Mouse (Mus musculus): ENCODE measurements at regions not wholly inside any gene's neighbourhood (a gene's known extent, or its start where the extent isn't known, plus 50 kb on each side); places are given as distances from the start of the nearest gene placed in this dataset.

DNA sequence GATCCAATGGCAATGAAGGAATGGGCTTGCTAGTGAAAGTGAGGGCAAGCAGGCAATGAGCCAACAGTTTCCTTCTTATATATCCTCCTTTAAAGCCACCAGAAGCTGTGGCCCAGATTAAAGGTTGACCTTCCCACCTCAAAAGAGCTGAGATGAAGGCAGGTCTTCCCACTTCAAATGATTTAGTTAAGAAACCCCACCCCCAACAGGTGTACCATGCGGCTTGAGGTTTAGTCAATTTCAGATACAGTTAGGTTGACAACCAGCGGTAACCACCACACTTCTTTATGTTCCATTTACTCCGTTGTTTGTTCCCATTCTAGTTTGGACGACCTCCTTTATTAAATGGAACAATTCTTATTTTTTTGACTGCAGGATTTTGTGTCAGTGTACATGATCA is 317.8 kb upstream of the Ptger4 start:
- Histone ChIP-seq H3K27ac (no peak overlapping the region), H3K27me3 (no peaks in the 10 kb centered on the region), H3K9ac (no peak overlapping the region), H3K9me3 (no peaks in the 10 kb centered on the region), H3K4me2 (replicated peaks) (no peak overlapping the region), H3K4me1 (no peaks in the 10 kb centered on the region), H3K36me3 (no peaks in the 10 kb centered on the region), H3K4me3 (no peak overlapping the region)
- WGBS = 88% methylated on average over 4 of the region's 4 CpGs
- ATAC-seq (ENCODE audit: insufficient number of reproducible peaks, insufficient read depth, low FRiP score, low TSS enrichment) = no peak

DNA sequence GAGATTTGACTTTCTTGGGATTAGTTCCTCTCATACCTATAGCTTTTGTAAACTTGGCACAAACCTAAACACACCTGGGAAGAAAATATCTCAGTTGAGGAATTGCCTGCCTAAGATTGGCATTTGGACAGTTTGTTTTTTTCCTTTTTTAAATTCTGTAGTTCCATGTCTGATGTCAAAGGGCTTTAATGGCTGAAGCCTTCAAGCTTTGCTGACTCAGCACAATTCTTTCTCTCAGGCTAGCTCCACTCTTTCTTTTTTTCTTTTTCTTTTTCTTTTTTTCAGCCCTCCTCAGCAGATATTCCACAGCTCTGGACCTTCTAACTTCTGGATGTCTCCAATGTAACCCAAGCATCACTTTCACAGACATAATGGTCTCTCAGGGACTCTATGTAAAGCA is 330.4 kb upstream of the Ptger4 start:
- Histone ChIP-seq H3K4me2 (replicated peaks) (no peak overlapping the region), H3K4me1 (no peaks in the 10 kb centered on the region), H3K9ac (no peak overlapping the region), H3K36me3 (no peaks in the 10 kb centered on the region), H3K27ac (no peak overlapping the region), H3K9me3 (no peaks in the 10 kb centered on the region), H3K27me3 (no peaks in the 10 kb centered on the region), H3K4me3 (no peak overlapping the region)
- no peak for ATAC-seq (ENCODE audit: insufficient number of reproducible peaks, insufficient read depth, low FRiP score, low TSS enrichment)

DNA sequence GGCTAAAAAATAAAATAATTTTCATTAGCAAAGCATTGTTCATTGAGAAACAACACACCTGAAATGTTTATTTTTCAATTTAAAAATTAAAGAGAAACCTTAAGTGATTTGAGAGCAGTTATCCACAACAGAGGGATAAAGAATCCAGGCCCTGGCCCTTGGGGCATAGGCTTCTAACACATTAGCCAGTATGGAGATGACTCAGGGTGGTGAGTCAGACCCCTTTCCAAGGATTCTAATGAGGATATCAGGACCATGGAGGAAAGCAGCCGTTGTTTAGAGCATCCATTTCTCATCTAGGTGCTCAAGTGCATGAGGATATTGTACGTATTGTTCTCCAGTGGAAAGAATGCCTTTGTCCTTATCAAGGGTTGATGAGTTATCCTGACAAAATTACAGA is 335.6 kb upstream of the Ptger4 start:
- no peak overlapping the region for H3K4me3 ChIP-seq
- H3K4me2 ChIP-seq (replicated peaks) = no peak overlapping the region
- no peak overlapping the region for H3K27ac ChIP-seq
- no peaks in the 10 kb centered on the region for H3K27me3 ChIP-seq
- WGBS = 92% methylated on average over 2 of the region's 2 CpGs
- no peak for ATAC-seq (ENCODE audit: insufficient number of reproducible peaks, insufficient read depth, low FRiP score, low TSS enrichment)
- no peaks in the 10 kb centered on the region for H3K36me3 ChIP-seq
- H3K9me3 ChIP-seq = no peaks in the 10 kb centered on the region
- H3K4me1 ChIP-seq = no peaks in the 10 kb centered on the region
- H3K9ac ChIP-seq = no peak overlapping the region

DNA sequence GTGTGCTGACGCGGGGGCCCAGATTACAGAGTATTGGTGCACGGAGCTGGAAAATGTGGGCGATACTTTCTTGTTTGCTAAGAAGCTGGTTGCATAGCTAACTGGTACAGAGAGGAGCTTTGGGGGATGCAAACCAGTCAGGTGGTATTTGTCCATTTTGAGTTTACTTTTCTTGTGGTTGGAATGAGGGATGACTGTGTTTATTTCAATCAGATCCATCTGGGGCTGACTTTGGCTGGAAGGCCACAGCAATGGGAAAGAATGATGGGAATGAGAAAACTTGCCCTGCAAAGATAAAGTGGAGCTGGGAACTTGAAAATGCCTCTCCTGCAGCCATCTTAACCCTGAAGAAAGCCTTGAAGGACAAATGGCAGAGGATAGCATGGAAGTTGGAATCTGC is 336.4 kb upstream of the Ptger4 start:
- H3K4me2 ChIP-seq (replicated peaks) = no peak overlapping the region
- no peaks in the 10 kb centered on the region for H3K36me3 ChIP-seq
- no peak overlapping the region for H3K9ac ChIP-seq
- H3K4me1 ChIP-seq = no peaks in the 10 kb centered on the region
- no peak for ATAC-seq (ENCODE audit: insufficient number of reproducible peaks, insufficient read depth, low FRiP score, low TSS enrichment)
- 90% methylated on average over 4 of the region's 4 CpGs for whole genome bisulfite sequencing
- no peaks in the 10 kb centered on the region for H3K27me3 ChIP-seq
- no peak overlapping the region for H3K27ac ChIP-seq
- H3K4me3 ChIP-seq = no peak overlapping the region
- no peaks in the 10 kb centered on the region for H3K9me3 ChIP-seq

DNA sequence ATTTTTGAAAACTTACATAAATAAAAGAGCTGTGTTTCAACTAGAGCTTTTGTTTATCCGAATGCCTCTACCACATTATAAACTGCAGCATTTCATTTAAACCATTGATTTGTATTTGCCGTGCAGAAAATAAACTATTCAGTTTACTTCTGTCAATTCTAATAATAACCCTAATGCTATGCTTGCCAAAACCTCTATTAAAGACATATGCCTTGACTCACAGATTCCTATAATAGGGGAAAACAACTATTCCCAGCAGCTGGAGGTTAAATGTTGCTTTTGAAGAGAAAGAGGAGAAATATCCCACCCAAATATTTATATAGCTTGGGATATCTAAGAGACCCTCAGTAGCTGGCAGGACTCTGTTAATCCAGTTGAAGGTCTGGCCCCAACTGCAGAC is 340.4 kb upstream of the Ptger4 start:
- Histone ChIP-seq H3K36me3 (no peaks in the 10 kb centered on the region), H3K4me2 (replicated peaks) (no peak overlapping the region), H3K4me3 (no peak overlapping the region), H3K9me3 (no peaks in the 10 kb centered on the region), H3K27me3 (no peaks in the 10 kb centered on the region), H3K4me1 (no peaks in the 10 kb centered on the region), H3K27ac (no peak overlapping the region), H3K9ac (no peak overlapping the region)
- 68% methylated on average over 2 of the region's 2 CpGs for WGBS
- no peak for ATAC-seq (ENCODE audit: insufficient number of reproducible peaks, insufficient read depth, low FRiP score, low TSS enrichment)

DNA sequence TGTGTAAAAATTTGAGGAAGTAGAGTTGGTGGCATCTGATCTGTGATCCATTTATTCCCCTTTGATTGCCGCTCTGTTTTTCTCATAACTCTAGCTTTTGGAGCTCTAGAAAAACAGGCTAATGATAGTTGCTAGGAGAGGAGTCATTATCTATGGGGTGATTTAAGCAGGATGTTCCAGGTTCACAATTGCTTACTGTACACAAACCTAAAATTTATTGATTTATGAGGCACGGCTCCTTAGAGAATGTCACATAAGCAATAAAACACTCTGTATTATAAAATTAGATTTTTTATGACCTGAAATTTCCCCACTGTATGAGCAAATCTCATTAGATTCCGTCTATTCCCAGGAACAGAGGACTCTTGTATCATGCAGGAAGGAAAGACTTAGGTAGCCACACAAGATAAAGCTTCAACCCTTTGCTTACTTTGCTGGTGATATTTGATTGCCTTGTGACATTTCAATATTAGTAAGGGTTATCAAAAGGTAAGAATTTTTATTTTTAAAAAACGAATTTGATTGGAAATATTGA is 360.8 kb upstream of the Ptger4 start:
- H3K4me3 ChIP-seq = no peak overlapping the region
- 73% methylated on average over 4 of the region's 4 CpGs for WGBS
- H3K36me3 ChIP-seq = no peaks in the 10 kb centered on the region
- ATAC-seq (ENCODE audit: insufficient number of reproducible peaks, insufficient read depth, low FRiP score, low TSS enrichment) = no peak
- no peak overlapping the region for H3K27ac ChIP-seq
- H3K4me1 ChIP-seq = no peaks in the 10 kb centered on the region
- no peak overlapping the region for H3K9ac ChIP-seq
- H3K27me3 ChIP-seq = no peaks in the 10 kb centered on the region
- no peaks in the 10 kb centered on the region for H3K9me3 ChIP-seq
- H3K4me2 ChIP-seq (replicated peaks) = no peak overlapping the region

DNA sequence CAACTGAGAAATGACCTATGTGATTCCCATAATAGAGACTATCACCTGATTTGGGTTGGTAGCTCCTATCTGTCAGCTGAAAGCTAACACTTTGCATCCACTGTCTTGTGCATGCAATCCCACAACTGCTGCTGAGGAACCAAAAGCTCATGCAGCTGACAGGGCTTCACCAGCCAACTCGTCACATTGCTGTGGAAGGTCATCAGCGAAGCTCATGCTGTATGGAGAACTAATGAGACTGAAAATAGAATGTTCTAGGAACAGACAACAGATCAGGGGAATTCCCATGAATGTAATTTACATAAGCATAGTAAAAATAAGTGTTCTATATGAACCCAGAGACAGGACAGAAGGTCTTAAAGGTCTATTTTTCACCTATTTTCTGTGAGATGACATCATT is 363.5 kb upstream of the Ptger4 start:
- Histone ChIP-seq H3K36me3 (no peaks in the 10 kb centered on the region), H3K4me2 (replicated peaks) (no peak overlapping the region), H3K9me3 (no peaks in the 10 kb centered on the region), H3K27me3 (no peaks in the 10 kb centered on the region), H3K4me1 (no peaks in the 10 kb centered on the region), H3K4me3 (no peak overlapping the region), H3K9ac (no peak overlapping the region), H3K27ac (no peak overlapping the region)
- ATAC-seq (ENCODE audit: insufficient number of reproducible peaks, insufficient read depth, low FRiP score, low TSS enrichment) = no peak
- 82% methylated on average over 2 of the region's 2 CpGs for WGBS

DNA sequence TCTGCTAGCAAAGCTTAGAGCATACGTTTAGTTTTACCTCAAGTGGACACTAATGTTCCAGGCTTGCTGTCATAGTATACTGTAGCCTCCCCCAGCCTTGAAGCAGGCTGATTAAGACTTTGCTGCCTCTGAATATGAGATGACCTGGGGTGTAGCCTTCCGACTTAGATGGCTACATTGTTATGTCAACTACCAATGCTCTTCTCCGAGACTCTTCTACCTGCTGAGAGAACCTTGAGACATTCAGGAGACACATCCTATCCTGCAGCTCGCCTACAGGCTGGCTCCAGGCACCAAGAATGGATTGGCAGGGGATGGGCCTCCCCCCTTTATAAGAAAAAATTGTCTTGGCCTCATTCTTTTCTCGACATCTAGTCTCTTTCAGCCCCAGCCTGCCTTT is 379.0 kb upstream of the Ptger4 start:
- no peak overlapping the region for H3K4me2 ChIP-seq (replicated peaks)
- no peak for ATAC-seq (ENCODE audit: insufficient number of reproducible peaks, insufficient read depth, low FRiP score, low TSS enrichment)
- H3K4me1 ChIP-seq = no peaks in the 10 kb centered on the region
- no peak overlapping the region for H3K27ac ChIP-seq
- no peak overlapping the region for H3K4me3 ChIP-seq
- WGBS = 74% methylated on average over 5 of the region's 5 CpGs
- H3K36me3 ChIP-seq = no peaks in the 10 kb centered on the region
- no peaks in the 10 kb centered on the region for H3K9me3 ChIP-seq
- H3K9ac ChIP-seq = no peak overlapping the region
- no peaks in the 10 kb centered on the region for H3K27me3 ChIP-seq

DNA sequence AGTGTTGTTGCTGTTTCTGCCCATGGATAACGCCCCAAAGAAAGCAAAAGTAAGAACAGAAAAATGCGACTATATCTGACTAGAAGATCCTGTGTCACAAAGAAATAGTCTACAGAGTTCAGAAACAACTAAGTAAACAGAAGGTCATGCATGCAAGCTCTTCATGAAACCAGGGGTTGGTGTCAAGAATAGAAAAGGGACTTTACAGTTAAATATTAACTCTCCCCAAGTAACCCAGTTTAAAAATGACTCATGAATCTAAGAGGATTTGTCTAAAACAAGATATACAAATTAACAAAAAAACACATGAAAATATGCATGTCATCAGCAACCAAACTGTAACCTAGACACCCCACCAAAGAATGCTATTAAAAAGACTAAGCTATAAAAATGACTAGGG is 381.4 kb upstream of the Ptger4 start:
- Histone ChIP-seq H3K27ac (no peak overlapping the region), H3K4me3 (no peak overlapping the region), H3K4me2 (replicated peaks) (no peak overlapping the region), H3K36me3 (no peaks in the 10 kb centered on the region), H3K9me3 (no peaks in the 10 kb centered on the region), H3K4me1 (no peaks in the 10 kb centered on the region), H3K9ac (no peak overlapping the region), H3K27me3 (no peaks in the 10 kb centered on the region)
- no peak for ATAC-seq (ENCODE audit: insufficient number of reproducible peaks, insufficient read depth, low FRiP score, low TSS enrichment)
- 82% methylated on average over 2 of the region's 2 CpGs for WGBS

DNA sequence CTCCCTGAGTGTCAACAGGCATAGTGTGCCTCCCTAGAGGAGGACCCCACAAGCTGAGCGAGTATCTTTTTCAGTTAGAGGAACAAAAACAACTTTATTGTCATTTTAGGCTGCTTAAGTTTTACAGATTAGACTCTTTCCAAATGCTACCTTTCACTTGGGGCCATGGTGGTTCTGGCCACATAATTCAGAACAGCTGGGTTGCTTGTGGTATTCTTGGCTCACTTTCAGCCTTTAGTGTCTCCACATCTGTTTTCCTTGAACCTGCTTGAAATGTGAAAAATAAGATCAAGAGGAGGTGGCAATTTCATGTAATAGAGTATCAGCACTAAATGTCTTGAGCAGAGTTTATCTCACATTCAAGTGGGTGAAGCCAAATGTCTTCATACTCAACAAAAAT is 402.7 kb upstream of the Ptger4 start:
- H3K9me3 ChIP-seq = no peaks in the 10 kb centered on the region
- no peak for ATAC-seq (ENCODE audit: insufficient number of reproducible peaks, insufficient read depth, low FRiP score, low TSS enrichment)
- H3K4me3 ChIP-seq = no peak overlapping the region
- H3K4me1 ChIP-seq = peaks cover 3% of the 10 kb centered on the region; the same call in 1 of the 2 replicates
- no peak overlapping the region for H3K4me2 ChIP-seq (replicated peaks)
- H3K9ac ChIP-seq = no peak overlapping the region
- WGBS = 32% methylated on average over 1 of the region's 1 CpGs
- no peaks in the 10 kb centered on the region for H3K36me3 ChIP-seq
- H3K27me3 ChIP-seq = no peaks in the 10 kb centered on the region
- H3K27ac ChIP-seq = no peak overlapping the region

DNA sequence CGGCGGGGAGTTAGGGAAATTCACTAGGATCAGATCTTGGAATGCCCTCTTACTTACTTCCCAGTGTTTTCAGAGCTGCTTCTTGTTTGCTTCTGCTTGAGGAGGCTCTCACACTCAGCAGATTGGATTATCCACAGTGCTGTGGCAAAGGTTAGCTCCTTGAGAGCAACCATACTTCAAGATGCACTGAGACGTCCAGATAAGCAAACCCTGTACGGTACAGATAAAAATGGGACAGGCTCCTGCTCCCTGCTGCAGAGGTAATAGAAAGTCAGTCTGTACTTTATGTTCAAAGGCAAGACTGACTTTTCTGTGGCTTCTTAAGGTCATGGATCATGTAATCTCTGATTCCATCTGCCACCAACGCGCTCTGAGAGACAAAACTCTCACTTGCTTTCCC is 414.8 kb upstream of the Ptger4 start:
- no peak overlapping the region for H3K27ac ChIP-seq
- no peak overlapping the region for H3K9ac ChIP-seq
- 73% methylated on average over 6 of the region's 6 CpGs for WGBS
- no peaks in the 10 kb centered on the region for H3K9me3 ChIP-seq
- no peak overlapping the region for H3K4me2 ChIP-seq (replicated peaks)
- H3K4me1 ChIP-seq = peaks cover 5% of the 10 kb centered on the region; the same call in 1 of the 2 replicates
- no peaks in the 10 kb centered on the region for H3K36me3 ChIP-seq
- no peak for ATAC-seq (ENCODE audit: insufficient number of reproducible peaks, insufficient read depth, low FRiP score, low TSS enrichment)
- no peak overlapping the region for H3K4me3 ChIP-seq
- H3K27me3 ChIP-seq = no peaks in the 10 kb centered on the region

DNA sequence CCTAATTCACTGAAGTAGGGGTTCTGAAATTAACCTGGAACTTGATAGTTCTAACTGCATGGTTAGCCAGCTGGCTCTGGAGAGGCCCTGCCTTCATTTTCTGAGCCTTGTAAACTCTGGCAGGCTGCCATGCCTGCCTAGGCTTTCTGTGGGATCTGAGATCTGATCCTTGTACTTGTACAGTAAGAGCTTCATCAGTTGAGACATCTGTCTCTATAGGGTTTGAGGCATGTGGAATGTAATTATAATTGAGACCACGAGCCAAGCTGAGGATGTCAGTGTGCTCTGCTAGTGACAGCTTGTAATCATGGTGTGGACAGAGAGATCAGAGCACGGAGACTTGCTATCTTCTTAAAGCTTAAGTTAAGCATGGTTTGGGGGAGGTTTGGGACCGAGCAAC is 416.8 kb upstream of the Ptger4 start:
- Histone ChIP-seq H3K9ac (no peak overlapping the region), H3K4me2 (replicated peaks) (no peak overlapping the region), H3K36me3 (no peaks in the 10 kb centered on the region), H3K9me3 (no peaks in the 10 kb centered on the region), H3K27me3 (no peaks in the 10 kb centered on the region), H3K4me1 (peaks cover 5% of the 10 kb centered on the region; the same call in 1 of the 2 replicates), H3K4me3 (no peak overlapping the region), H3K27ac (no peak overlapping the region)
- 43% methylated on average over 3 of the region's 3 CpGs for WGBS
- peak; percentile 72 for ATAC-seq (ENCODE audit: insufficient number of reproducible peaks, insufficient read depth, low FRiP score, low TSS enrichment)

DNA sequence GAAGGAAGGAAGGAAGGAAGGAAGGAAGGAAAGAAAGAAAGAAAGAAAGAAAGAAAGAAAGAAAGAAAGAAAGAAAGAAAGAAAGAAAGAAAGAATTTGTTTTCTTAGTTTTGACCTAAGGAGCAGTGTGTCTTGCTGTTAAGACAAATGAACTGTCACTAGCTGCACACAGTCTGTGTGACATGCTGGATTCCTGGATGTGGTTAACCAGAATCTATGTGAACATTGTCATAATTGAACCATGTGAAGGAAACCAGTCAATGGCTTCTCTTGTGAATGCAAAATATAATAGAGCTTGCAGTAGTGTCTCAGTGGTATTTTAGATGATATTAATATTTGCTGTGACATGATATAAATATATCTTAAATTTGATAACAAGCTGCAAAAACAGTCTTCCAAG is 427.8 kb upstream of the Ptger4 start:
- Histone ChIP-seq H3K36me3 (no peaks in the 10 kb centered on the region), H3K4me3 (no peak overlapping the region), H3K9me3 (no peaks in the 10 kb centered on the region), H3K4me1 (no peaks in the 10 kb centered on the region), H3K4me2 (replicated peaks) (no peak overlapping the region), H3K27me3 (no peaks in the 10 kb centered on the region), H3K27ac (no peak overlapping the region), H3K9ac (no peak overlapping the region)
- ATAC-seq (ENCODE audit: insufficient number of reproducible peaks, insufficient read depth, low FRiP score, low TSS enrichment) = no peak
